Mouse (Mus musculus): ENCODE measurements around the gene Itga1. TPM values are rescaled to one million over a fixed set of nuclear protein-coding genes. Genes with fewer than 3 reads are reported as not detected.

Itga1 gene
- total RNA-seq, 2 experiments from 2014 or later = 25.9 to 32.9 TPM

- DNase-seq (ENCODE audit: low spot score in 2 of 2) = no peak
Observed at GRCm38 (mm10) chr13:115002155-115002554, 99.6 kb downstream of the Itga1 start.

DNA sequence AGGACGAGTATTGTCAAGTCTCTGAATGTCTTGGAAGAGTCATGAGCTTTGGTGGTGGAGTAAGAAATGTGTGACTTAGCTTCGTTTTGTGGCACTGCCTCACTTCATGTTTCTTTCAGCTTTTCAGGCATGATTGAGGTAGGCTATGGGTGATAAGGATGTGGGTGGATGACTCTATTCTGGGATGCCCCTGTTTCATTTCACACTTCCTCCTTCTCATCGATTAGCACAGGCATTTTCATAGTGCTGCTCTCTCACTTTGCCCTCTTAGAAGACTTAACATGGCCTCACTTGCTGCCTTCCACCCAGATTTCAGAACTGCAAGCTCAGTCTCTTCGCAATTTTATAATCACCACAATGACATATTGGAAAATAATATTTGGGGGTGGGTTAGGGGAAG lies 102.2 kb downstream of the Itga1 start:
- DNase-seq (ENCODE audit: low spot score in 2 of 2) = no peak

- DNase-seq (ENCODE audit: low spot score in 2 of 2) = no peak
Observed at GRCm38 (mm10) chr13:114998100-114998499, 103.7 kb downstream of the Itga1 start.

DNA sequence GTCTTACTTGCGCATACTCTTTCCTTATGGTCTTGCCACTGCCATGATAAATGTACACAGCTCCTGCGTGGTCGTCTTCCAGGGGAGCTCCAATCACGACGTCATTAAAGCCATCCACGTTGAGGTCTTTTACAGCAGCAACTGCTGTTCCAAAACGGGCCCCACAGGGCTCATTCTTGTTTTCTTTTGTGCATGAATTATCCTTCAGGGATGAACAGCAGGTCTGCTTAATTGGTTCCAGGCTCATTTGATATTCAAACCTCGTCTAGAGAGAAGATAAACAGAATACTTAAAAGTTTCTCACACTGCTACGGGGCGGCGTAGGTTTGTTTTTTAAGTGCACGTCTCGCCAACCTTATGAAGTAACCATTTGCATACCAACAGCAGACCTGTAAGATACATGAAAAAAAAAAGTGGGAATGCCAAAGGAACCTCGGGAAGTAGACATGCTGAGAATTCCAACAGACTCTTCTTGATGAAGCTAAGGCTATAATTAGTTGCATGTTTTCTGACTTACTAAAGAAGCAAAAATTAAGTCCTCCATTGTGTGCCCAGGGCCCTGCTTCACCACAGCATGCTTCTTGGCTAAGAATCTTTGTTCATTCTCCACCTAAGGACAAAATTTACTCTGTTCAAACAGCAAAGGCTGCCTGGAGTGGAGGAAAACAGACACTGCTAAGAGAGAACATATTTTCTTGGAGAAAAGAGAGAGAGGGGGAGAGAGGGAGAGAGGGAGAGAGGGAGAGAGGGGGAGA lies 109.3 kb downstream of the Itga1 start:
- no peak for DNase-seq (ENCODE audit: low spot score in 2 of 2)

- no peak for DNase-seq (ENCODE audit: low spot score in 2 of 2)
Observed at GRCm38 (mm10) chr13:114987668-114988067, 114.1 kb downstream of the Itga1 start.

DNA sequence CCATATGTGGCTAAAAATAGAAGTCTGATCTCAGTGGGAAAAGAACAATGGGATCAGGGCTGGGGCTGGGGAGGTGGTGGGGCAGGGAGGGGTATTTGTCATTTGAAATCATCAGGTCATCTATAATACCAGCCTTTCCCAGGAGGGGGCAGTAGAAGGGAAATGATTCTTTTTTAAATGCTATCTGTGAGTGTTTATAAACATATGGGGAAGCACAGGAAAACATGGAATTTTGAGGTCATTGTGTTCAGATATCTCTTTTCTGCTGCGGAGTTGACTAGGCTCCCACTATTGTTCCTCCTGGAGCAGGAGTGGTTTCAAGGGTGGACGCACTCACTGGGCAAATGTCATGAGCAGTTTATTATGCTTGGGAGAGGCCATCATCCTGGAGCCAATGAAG lies 114.6 kb downstream of the Itga1 start:
- no peak for DNase-seq (ENCODE audit: low spot score in 2 of 2)

DNA sequence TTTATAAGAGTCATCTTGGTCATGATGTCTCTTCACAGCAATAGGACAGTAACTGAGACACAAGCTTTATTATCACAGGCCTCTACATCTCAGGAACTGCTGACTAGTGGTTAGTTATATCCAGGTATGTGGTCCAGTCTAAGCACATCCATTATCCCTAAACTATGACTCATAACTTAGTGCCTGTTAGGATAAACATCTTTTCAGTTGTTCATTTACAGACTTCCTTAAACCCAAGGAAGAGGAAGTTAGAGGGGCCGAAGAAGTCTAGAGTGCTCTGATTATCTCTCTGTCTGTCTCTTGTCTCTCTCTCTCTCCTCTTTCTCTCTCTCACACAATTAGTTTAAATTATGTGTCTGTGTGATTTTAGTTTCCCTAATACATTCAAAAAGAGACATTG lies 117.1 kb downstream of the Itga1 start:
- DNase-seq (ENCODE audit: low spot score in 2 of 2) = no peak

- no peak for DNase-seq (ENCODE audit: low spot score in 2 of 2)
Observed at GRCm38 (mm10) chr13:114983116-114983515, 118.6 kb downstream of the Itga1 start.

- DNase-seq (ENCODE audit: low spot score in 2 of 2) = no peak
Observed at GRCm38 (mm10) chr13:114980831-114981419, 120.8 kb downstream of the Itga1 start.

GRCm38 (mm10) chr13:114974484-114975042 lies 127.2 kb downstream of the Itga1 start:
- no peak for DNase-seq (ENCODE audit: low spot score in 2 of 2)

DNA sequence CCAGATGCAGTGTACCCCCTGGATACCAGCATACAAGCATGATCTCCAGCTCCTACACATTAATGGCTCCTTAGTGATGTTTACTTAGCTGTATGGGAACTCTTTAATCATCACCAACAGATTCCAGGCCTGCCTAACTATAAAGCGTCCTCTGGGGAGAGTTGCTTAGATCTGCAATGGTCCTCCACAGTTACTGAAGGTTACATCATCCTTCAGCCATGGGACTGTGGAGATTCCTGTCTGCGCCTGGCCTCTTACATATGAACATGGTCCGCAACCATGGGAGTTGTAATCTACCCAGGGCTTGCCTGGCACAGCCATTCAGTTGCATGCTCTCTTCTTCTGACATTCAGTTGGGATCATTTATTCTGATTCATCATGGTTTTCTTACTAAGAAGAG lies 129.9 kb downstream of the Itga1 start:
- DNase-seq (ENCODE audit: low spot score in 2 of 2) = no peak

- DNase-seq (ENCODE audit: low spot score in 2 of 2) = peak; percentile 37 to 61
Observed at GRCm38 (mm10) chr13:114964233-114964632, 137.5 kb downstream of the Itga1 start.

GRCm38 (mm10) chr13:114954516-114954915 lies 147.2 kb downstream of the Itga1 start:
- no peak for DNase-seq (ENCODE audit: low spot score in 2 of 2)

GRCm38 (mm10) chr13:114933541-114933940 lies 168.2 kb downstream of the Itga1 start:
- DNase-seq (ENCODE audit: low spot score in 2 of 2) = no peak

DNA sequence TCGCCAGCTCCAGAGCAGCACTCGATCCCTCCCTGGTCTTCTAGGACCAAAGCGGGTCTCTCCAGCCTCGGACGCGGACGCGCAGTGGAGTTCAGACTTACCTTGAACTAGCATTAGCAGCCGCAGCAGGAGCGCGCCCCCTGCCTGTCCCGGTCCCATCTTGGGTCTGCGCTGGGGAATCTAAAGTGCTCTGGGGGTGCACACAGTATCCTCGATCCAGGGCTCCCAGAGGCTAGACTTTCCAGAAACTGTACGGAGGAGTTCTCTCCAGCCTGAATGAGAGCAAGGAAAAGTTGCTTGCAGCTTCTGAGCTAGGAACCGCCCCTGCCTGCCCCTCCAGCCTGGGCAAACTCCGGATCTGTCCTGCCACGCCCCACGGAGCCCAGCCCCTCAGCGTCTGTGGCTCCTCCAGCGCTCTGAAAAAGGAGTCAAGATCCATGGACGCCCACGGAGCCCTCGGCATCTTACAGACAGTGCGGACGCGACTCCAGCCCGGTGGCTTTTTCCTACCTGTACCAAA lies 169.9 kb downstream of the Itga1 start, which contains the start of gene Itga2:
Gene Itga2, minus strand, starts transcription at position 326 of the 520 bp plus-strand sequence.
- peak; percentile 33 to 41 for DNase-seq (ENCODE audit: low spot score in 2 of 2)

- DNase-seq (ENCODE audit: low spot score in 2 of 2) = no peak
Observed at GRCm38 (mm10) chr13:114930996-114931649, 170.6 kb downstream of the Itga1 start.

DNA sequence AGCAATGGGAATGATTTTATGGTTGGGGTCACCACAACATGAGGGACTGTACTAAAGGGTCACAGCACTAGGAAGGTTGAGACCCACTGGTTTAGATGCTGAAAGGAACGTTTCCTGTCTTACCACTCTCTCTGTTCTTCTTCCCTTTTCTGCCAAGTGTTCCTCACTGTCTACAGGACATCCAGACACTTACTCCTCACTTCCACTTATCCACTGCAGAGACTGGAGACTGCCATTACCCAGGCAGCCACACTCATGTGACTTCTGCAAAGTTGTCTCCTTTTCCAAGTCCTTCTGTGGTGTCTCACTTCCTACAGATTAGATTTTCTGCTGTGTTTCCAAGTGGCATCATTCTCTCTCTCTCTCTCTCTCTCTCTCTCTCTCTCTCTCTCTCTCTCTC lies 177.0 kb downstream of the Itga1 start:
- no peak for DNase-seq (ENCODE audit: low spot score in 2 of 2)

DNA sequence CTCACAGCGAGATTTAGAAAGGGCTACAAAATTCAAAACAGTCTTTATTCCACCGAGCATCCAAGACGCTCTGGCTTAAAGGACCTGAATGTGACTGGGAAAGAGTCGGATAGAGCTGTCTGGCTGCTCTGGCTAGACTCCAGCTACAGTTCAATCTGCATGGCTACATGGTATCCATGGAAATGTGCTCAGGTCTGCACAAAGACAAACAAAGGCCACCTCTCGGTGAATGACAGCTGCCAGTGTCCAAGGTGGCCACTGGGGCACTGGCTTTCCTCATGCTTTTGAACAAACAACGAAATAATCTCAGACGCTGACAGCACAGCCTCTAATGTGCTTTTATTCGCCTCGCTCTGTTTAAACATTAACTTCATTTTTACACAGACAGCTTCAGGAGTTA lies 178.4 kb downstream of the Itga1 start:
- no peak for DNase-seq (ENCODE audit: low spot score in 2 of 2)

DNA sequence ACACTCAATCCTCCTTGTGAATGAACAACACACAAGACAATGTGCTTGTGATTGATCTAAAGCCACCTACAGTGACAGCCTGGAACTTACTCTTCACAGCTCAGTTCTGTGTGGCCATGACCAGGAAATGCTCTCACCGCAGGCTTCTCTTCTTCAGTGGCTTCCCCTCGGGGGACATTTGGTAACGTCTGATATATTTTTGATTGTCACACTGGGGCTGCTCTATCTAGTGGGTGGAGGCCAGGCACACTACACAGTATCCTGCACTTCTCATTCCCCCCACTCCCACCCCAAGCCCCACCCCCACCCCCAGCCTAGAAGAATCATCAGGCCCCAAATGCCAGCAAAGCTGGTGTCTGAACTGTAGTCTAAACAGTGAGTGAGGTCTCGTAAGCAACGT lies 186.0 kb downstream of the Itga1 start:
- no peak for DNase-seq (ENCODE audit: low spot score in 2 of 2)

DNA sequence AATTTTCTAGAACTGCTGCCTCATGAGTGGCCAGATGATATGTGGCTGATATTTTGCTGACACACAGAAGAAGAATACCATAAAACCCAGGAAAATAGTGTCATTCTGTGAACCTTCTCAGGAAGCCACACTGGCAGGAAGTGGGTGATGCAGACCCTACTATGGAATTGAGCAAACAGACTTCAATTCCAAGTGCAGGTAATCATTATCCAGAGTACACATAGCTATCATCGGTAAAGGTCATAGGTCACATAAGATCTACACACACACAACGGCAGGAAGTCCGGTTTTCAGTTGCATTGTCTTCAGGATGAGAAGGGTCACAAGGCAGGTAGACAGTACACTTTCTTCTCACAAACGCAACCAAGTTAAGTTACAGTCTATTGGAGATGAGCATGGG lies 186.8 kb downstream of the Itga1 start:
- no peak for DNase-seq (ENCODE audit: low spot score in 2 of 2)

DNA sequence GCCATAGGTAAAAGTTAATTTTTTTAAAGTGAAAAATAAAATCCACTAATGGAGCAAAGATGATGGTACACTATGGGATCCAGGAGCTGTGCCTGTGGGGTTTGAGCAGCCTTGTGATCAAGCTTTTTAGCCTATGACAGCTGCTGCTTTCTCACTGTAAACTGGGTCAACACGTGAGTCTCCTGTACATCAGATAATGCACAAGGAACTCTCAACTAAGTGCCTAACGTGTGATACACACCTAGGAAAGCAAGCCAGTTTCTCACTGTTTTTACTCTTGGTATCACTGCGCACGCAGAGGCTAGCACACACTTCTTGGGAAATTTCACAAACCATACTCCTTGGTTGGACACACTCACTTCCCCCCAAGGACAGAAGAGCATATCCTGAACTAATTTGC lies 187.2 kb downstream of the Itga1 start:
- no peak for DNase-seq (ENCODE audit: low spot score in 2 of 2)

GRCm38 (mm10) chr13:114910629-114911028 lies 191.1 kb downstream of the Itga1 start:
- DNase-seq (ENCODE audit: low spot score in 2 of 2) = no peak
